Mouse (Mus musculus) CH12.LX (cell line): ENCODE measurements at regions not wholly inside any gene's neighbourhood (a gene's known extent, or its start where the extent isn't known, plus 50 kb on each side); places are given as distances from the start of the nearest gene placed in this dataset.

ENCODE experiments used
- CTCF ChIP-seq, 2 experiments: IDR thresholded peaks in 1 of 2; conservative IDR thresholded peaks in 1 of 2; 2 replicates each; pipeline ENCODE4 v1.5.1; 2011 to 2012; ENCODE audit warnings: low read depth in 2 of 2, low read length in 2 of 2, improper control_type of control experiment in 1 of 2, inconsistent platforms in 1 of 2, mild to moderate bottlenecking in 1 of 2, moderate library complexity in 1 of 2
- EP300 ChIP-seq: IDR thresholded peaks from 2 replicates; pipeline ENCODE4 v1.6.1; 2011; ENCODE audit warnings: low read length, improper control_type of control experiment
- MYC ChIP-seq: IDR thresholded peaks from 2 replicates; pipeline ENCODE4 v1.6.1; 2011; ENCODE audit warnings: low read depth, mild to moderate bottlenecking, improper control_type of control experiment, low read length
- USF1 ChIP-seq: IDR thresholded peaks from 2 replicates; pipeline ENCODE4 v1.6.1; 2014; ENCODE audit warnings: low read depth, mild to moderate bottlenecking, inconsistent platforms, low read length, improper control_type of control experiment
- ZMIZ1 ChIP-seq: IDR thresholded peaks from 2 replicates; pipeline ENCODE4 v1.6.1; 2012; ENCODE audit warnings: low read depth, mild to moderate bottlenecking, inconsistent platforms, low read length, improper control_type of control experiment

- no peak for TF ChIP-seq EP300
- no peak for TF ChIP-seq ZMIZ1
- no peak for TF ChIP-seq CTCF (conservative IDR thresholded peaks at IDR 0.05 in 1 of 2, IDR thresholded peaks at IDR 0.05 in 1 of 2; ENCODE audit: low read depth in 2 of 2, low read length in 2 of 2)
- TF ChIP-seq MYC: no peak
- TF ChIP-seq USF1: no peak
These were observed 1249.0 kb upstream of the Cited2 start for GRCm38 (mm10) chr10:16473952-16474521.
